Mouse (Mus musculus): ENCODE data around the gene Adam22. TPM values are rescaled to one million over a fixed set of nuclear protein-coding genes. Genes with fewer than 3 reads are reported as not detected.

The Adam22 gene
- polyA plus RNA-seq, 1 experiment: 0.55 TPM

GRCm38 (mm10) chr5:8341676-8342075 is 26.3 kb downstream of the Adam22 start:
- Histone ChIP-seq H3K4me1 (replicated peaks; ENCODE audit: control insufficient read depth, insufficient read depth, low read length) (no peaks in the 10 kb centered on the region), H3K27me3 (ENCODE audit: control insufficient read depth, insufficient read depth, low read length) (no peaks in the 10 kb centered on the region), H3K36me3 (ENCODE audit: control insufficient read depth, insufficient read depth, low read length) (no peaks in the 10 kb centered on the region), H3K27ac (ENCODE audit: control insufficient read depth, insufficient read depth, low read length) (no peak overlapping the region), H3K4me3 (ENCODE audit: control insufficient read depth, insufficient read depth, low read length) (no peak overlapping the region)
- WGBS: 95% methylated on average over 4 of the region's 4 CpGs
- TF ChIP-seq POLR2A (IDR thresholded peaks at IDR 0.05; ENCODE audit: control insufficient read depth, extremely low read depth, insufficient read depth, low read length, poor library complexity): no peak
- no peak for TF ChIP-seq CTCF (IDR thresholded peaks at IDR 0.05; ENCODE audit: borderline replicate concordance, control insufficient read depth, extremely low read depth, insufficient read depth, low read length, poor library complexity)
- DNase-seq: no peak

DNA sequence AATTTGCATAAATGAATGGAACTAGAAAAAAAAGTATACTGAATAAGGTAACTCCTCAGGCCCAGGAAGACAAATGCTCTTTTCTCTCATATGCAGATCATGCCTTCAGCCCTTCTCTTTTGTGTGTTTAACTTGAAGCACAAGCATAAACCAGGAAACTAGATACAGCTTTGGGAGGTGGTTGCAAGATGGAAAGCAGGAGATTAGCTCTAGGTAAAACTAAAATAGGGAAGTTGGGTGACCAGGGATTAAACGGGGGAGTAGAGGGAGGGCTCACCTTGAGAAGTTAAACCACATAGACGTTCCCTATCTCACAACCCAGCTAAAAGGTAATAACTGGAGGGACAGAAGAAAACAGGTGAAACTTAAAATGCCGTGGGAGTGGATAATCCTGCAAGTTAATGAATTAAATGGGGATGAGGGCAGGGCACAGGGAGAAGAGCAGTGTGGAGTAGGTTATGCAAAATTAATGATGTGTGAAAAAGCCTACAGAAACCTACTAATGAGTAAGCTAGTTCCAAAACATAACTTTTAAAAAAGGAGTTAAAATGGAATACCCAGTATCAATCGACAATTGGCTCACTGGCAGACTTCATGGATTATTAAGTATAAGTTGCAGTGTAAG is 40.2 kb downstream of the Adam22 start:
- Histone ChIP-seq H3K4me3 (ENCODE audit: control insufficient read depth, insufficient read depth, low read length) (no peak overlapping the region), H3K36me3 (ENCODE audit: control insufficient read depth, insufficient read depth, low read length) (no peaks in the 10 kb centered on the region), H3K4me1 (replicated peaks; ENCODE audit: control insufficient read depth, insufficient read depth, low read length) (no peaks in the 10 kb centered on the region), H3K27me3 (ENCODE audit: control insufficient read depth, insufficient read depth, low read length) (no peaks in the 10 kb centered on the region), H3K27ac (ENCODE audit: control insufficient read depth, insufficient read depth, low read length) (no peak overlapping the region)
- TF ChIP-seq POLR2A (IDR thresholded peaks at IDR 0.05; ENCODE audit: control insufficient read depth, extremely low read depth, insufficient read depth, low read length, poor library complexity): no peak
- TF ChIP-seq CTCF (IDR thresholded peaks at IDR 0.05; ENCODE audit: borderline replicate concordance, control insufficient read depth, extremely low read depth, insufficient read depth, low read length, poor library complexity): no peak
- DNase-seq: no peak
- 48% methylated on average over 4 of the region's 4 CpGs for WGBS

GRCm38 (mm10) chr5:8326671-8327070 is 41.3 kb downstream of the Adam22 start:
- no peak for DNase-seq
- Histone ChIP-seq H3K27me3 (ENCODE audit: control insufficient read depth, insufficient read depth, low read length) (no peaks in the 10 kb centered on the region), H3K27ac (ENCODE audit: control insufficient read depth, insufficient read depth, low read length) (no peak overlapping the region), H3K36me3 (ENCODE audit: control insufficient read depth, insufficient read depth, low read length) (no peaks in the 10 kb centered on the region), H3K4me3 (ENCODE audit: control insufficient read depth, insufficient read depth, low read length) (no peak overlapping the region), H3K4me1 (replicated peaks; ENCODE audit: control insufficient read depth, insufficient read depth, low read length) (no peaks in the 10 kb centered on the region)
- 92% methylated on average over 5 of the region's 5 CpGs for WGBS
- no peak for TF ChIP-seq POLR2A (IDR thresholded peaks at IDR 0.05; ENCODE audit: control insufficient read depth, extremely low read depth, insufficient read depth, low read length, poor library complexity)
- no peak for TF ChIP-seq CTCF (IDR thresholded peaks at IDR 0.05; ENCODE audit: borderline replicate concordance, control insufficient read depth, extremely low read depth, insufficient read depth, low read length, poor library complexity)

GRCm38 (mm10) chr5:8312324-8312723 is 55.6 kb downstream of the Adam22 start:
- no peaks in the 10 kb centered on the region for H3K27me3 ChIP-seq (ENCODE audit: control insufficient read depth, insufficient read depth, low read length)
- 95% methylated on average over 2 of the region's 2 CpGs for WGBS

DNA sequence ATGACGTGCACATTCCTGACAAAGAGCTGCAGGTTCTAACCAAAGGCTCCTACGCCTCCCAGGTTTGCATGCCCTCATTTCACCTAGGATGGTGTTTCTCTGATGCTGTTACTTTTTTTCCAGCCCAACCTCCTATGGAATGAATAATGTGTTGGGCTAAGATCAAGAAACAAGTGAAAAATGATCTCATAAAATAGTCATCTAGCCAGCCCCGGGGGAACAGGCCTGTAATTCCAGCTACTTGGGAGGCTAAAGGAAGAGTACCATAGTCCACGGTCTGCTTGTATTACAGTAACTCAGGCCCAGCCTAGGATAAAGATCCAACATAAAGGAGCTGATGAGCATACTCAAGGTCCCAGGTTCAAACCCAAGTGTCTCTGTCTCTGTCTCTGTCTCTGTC is 57.1 kb downstream of the Adam22 start:
- 91% methylated on average over 4 of the region's 4 CpGs for WGBS
- TF ChIP-seq POLR2A (IDR thresholded peaks at IDR 0.05; ENCODE audit: control insufficient read depth, extremely low read depth, insufficient read depth, low read length, poor library complexity) (no peak), CTCF (IDR thresholded peaks at IDR 0.05; ENCODE audit: borderline replicate concordance, control insufficient read depth, extremely low read depth, insufficient read depth, low read length, poor library complexity) (no peak)

More at GRCm38 (mm10) chr5:8312324-8312723, 55.6 kb downstream of the Adam22 start:
- DNase-seq: no peak
- no peaks in the 10 kb centered on the region for H3K36me3 ChIP-seq (ENCODE audit: control insufficient read depth, insufficient read depth, low read length)
- H3K27ac ChIP-seq (ENCODE audit: control insufficient read depth, insufficient read depth, low read length): no peak overlapping the region
- H3K4me1 ChIP-seq (replicated peaks; ENCODE audit: control insufficient read depth, insufficient read depth, low read length): no peaks in the 10 kb centered on the region
- TF ChIP-seq POLR2A (IDR thresholded peaks at IDR 0.05; ENCODE audit: control insufficient read depth, extremely low read depth, insufficient read depth, low read length, poor library complexity): no peak
- TF ChIP-seq CTCF (IDR thresholded peaks at IDR 0.05; ENCODE audit: borderline replicate concordance, control insufficient read depth, extremely low read depth, insufficient read depth, low read length, poor library complexity): no peak
- H3K4me3 ChIP-seq (ENCODE audit: control insufficient read depth, insufficient read depth, low read length): no peak overlapping the region

GRCm38 (mm10) chr5:8297719-8298419 is 70.1 kb downstream of the Adam22 start:
- WGBS: 90% methylated on average over 10 of the region's 10 CpGs
- Histone ChIP-seq H3K4me3 (ENCODE audit: control insufficient read depth, insufficient read depth, low read length) (no peak overlapping the region), H3K4me1 (replicated peaks; ENCODE audit: control insufficient read depth, insufficient read depth, low read length) (no peaks in the 10 kb centered on the region), H3K27ac (ENCODE audit: control insufficient read depth, insufficient read depth, low read length) (no peak overlapping the region), H3K27me3 (ENCODE audit: control insufficient read depth, insufficient read depth, low read length) (no peaks in the 10 kb centered on the region), H3K36me3 (ENCODE audit: control insufficient read depth, insufficient read depth, low read length) (no peaks in the 10 kb centered on the region)
- no peak for TF ChIP-seq POLR2A (IDR thresholded peaks at IDR 0.05; ENCODE audit: control insufficient read depth, extremely low read depth, insufficient read depth, low read length, poor library complexity)
- no peak for TF ChIP-seq CTCF (IDR thresholded peaks at IDR 0.05; ENCODE audit: borderline replicate concordance, control insufficient read depth, extremely low read depth, insufficient read depth, low read length, poor library complexity)
- no peak for DNase-seq

More for the DNA sequence above, 57.1 kb downstream of the Adam22 start:
- Histone ChIP-seq H3K4me3 (ENCODE audit: control insufficient read depth, insufficient read depth, low read length) (no peak overlapping the region), H3K4me1 (replicated peaks; ENCODE audit: control insufficient read depth, insufficient read depth, low read length) (no peaks in the 10 kb centered on the region), H3K27me3 (ENCODE audit: control insufficient read depth, insufficient read depth, low read length) (no peaks in the 10 kb centered on the region), H3K27ac (ENCODE audit: control insufficient read depth, insufficient read depth, low read length) (no peak overlapping the region), H3K36me3 (ENCODE audit: control insufficient read depth, insufficient read depth, low read length) (no peaks in the 10 kb centered on the region)
- no peak for DNase-seq

All from thymus, adult 2 months (tissue).